Mouse (Mus musculus) testis, adult 2 months (tissue): ENCODE measurements at regions not wholly inside any gene's neighbourhood (a gene's known extent, or its start where the extent isn't known, plus 50 kb on each side); places are given as distances from the start of the nearest gene placed in this dataset.

Source experiments
- CTCF ChIP-seq: fragments of 200-500 bp; IDR thresholded peaks from 2 replicates; pipeline ENCODE4 v1.5.1; 2012; ENCODE audit warnings: low read depth, mild to moderate bottlenecking, inconsistent platforms, low read length, moderate library complexity; ENCODE audit not compliant: control insufficient read depth, insufficient read depth, insufficient replicate concordance
- POLR2A ChIP-seq: fragments of 200-500 bp; IDR thresholded peaks from 2 replicates; pipeline ENCODE4 v1.6.1; 2012; ENCODE audit warnings: low read depth, mild to moderate bottlenecking, inconsistent platforms, low read length, moderate library complexity; ENCODE audit not compliant: control insufficient read depth

DNA sequence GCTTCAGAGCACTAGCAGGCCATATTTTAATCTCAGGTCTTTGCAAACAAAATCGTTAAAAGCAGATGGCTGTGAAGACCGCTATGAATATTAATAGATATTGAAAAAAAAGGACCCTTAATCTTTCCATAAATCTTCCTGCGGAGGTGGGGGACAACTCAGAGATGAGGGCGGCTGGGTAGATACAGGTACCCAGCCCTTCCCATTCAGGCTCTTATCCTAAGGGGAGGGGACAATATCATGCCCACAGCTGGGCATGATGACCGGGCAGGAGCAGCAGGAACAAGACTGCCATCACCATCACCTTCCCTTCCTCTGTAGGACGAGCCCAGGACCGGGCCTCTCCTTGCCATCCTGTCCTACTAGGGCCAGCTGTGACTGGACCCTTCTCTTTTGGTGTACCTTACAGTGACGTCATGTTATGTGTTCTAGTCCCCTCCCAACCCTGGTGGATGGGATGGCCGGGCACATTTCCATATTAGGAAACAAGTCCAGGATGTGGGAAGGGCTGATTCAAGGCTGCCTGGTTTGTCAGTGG is 276.4 kb downstream of the Rps24 start:
- no peak for TF ChIP-seq CTCF
- TF ChIP-seq POLR2A: no peak
